Mouse (Mus musculus): ENCODE data around the gene Zfp692.

- TF ChIP-seq CTCF (IDR thresholded peaks at IDR 0.05; ENCODE audit: borderline replicate concordance, control insufficient read depth, extremely low read depth, insufficient read depth, low read length, poor library complexity) (no peak), POLR2A (IDR thresholded peaks at IDR 0.05; ENCODE audit: control insufficient read depth, extremely low read depth, insufficient read depth, low read length, poor library complexity) (no peak)
Measured at GRCm38 (mm10) chr11:58334746-58335145, 27.9 kb downstream of the Zfp692 start.
